Mouse (Mus musculus) ES-E14 (cell line): ENCODE measurements around the gene Fgd2. TPM values are rescaled to one million over a fixed set of nuclear protein-coding genes. Genes with fewer than 3 reads are reported as not detected.

ENCODE experiments used
- DNase-seq: peaks from one replicate; pipeline ENCODE4 v3.0.0-alpha.2; 2013; ENCODE audit warnings: low read depth, low spot score
- H3K27ac ChIP-seq: 2 replicates; pipeline ENCODE4 v1.5.1; 2012; ENCODE audit warnings: low read depth, mild to moderate bottlenecking, low read length, moderate library complexity, mixed read lengths; ENCODE audit not compliant: poor library complexity, insufficient read depth, severe bottlenecking
- H3K36me3 ChIP-seq: 2 replicates; pipeline ENCODE4 v1.6.1; 2012; ENCODE audit warnings: mild to moderate bottlenecking, low read length, moderate library complexity, mixed read lengths; ENCODE audit not compliant: control insufficient read depth, poor library complexity, insufficient read depth, severe bottlenecking
- H3K4me1 ChIP-seq, 2 experiments: fragments of 150-350 bp in 1 of 2; sonication (generic) in 1 of 2; 2 replicates each; pipeline ENCODE4 v1.6.1; 2012; ENCODE audit warnings: low read length in 2 of 2, mild to moderate bottlenecking in 1 of 2, mixed read lengths in 1 of 2; ENCODE audit not compliant: control insufficient read depth in 2 of 2, insufficient read depth in 2 of 2, poor library complexity in 1 of 2
- H3K4me3 ChIP-seq, 2 experiments: fragments of 150-350 bp in 1 of 2; sonication (generic) in 1 of 2; 2 replicates each; pipeline ENCODE4 v1.5.1; 2012; ENCODE audit warnings: low read length in 2 of 2, low read depth in 1 of 2, mild to moderate bottlenecking in 1 of 2, mixed read lengths in 1 of 2; ENCODE audit not compliant: insufficient read depth in 1 of 2, poor library complexity in 1 of 2, severe bottlenecking in 1 of 2
- H3K9ac ChIP-seq: 2 replicates; pipeline ENCODE4 v1.6.1; 2012; ENCODE audit warnings: low read depth, mild to moderate bottlenecking, low read length, mixed read lengths; ENCODE audit not compliant: poor library complexity, insufficient read depth, severe bottlenecking
- H3K9me3 ChIP-seq: fragments of 150-350 bp; sonication (generic); 2 replicates; pipeline ENCODE4 v1.6.1; 2012; ENCODE audit warnings: low read depth, mild to moderate bottlenecking, low read length; ENCODE audit not compliant: control insufficient read depth, insufficient read depth
- CHD2 ChIP-seq: IDR thresholded peaks from 2 replicates; pipeline ENCODE4 v1.6.1; 2014; ENCODE audit warnings: mild to moderate bottlenecking, low read depth, low read length, inconsistent platforms
- HCFC1 ChIP-seq: IDR thresholded peaks from 2 replicates; pipeline ENCODE4 v1.6.1; 2012; ENCODE audit warnings: low read length, inconsistent platforms, borderline replicate concordance; ENCODE audit not compliant: insufficient read depth
- MAFK ChIP-seq: IDR thresholded peaks from 2 replicates; pipeline ENCODE4 v1.6.1; 2014; ENCODE audit warnings: mild to moderate bottlenecking, low read depth, low read length, inconsistent platforms; ENCODE audit not compliant: insufficient read depth
- ZC3H11A ChIP-seq: IDR thresholded peaks from 2 replicates; pipeline ENCODE4 v1.6.1; 2012; ENCODE audit warnings: low read depth, mild to moderate bottlenecking, inconsistent platforms, low read length, borderline replicate concordance
- ZNF384 ChIP-seq: IDR thresholded peaks from 2 replicates; pipeline ENCODE4 v1.6.1; 2012; ENCODE audit warnings: low read depth, low read length, inconsistent platforms
- in situ Hi-C, 2 experiments: fragments of 600-800 bp; cut with MboI; formaldehyde crosslinking; loops; one replicate each; pipeline ENCODE4 v1.15.1; 2025; ENCODE audit warnings: low sequenced_read_pairs in 2 of 2, inconsistent platforms in 1 of 2; ENCODE audit not compliant: unreplicated experiment in 2 of 2
- total RNA-seq: library from RNA; depleted of rRNA; stranded (reverse); fragments of 300-350 nt; gene quantifications from 2 replicates; pipeline ENCODE4 v1.2.3, GENCODE M21; 2012

Gene Fgd2
- total RNA-seq, 1 experiment, result 1.9 TPM

DNA sequence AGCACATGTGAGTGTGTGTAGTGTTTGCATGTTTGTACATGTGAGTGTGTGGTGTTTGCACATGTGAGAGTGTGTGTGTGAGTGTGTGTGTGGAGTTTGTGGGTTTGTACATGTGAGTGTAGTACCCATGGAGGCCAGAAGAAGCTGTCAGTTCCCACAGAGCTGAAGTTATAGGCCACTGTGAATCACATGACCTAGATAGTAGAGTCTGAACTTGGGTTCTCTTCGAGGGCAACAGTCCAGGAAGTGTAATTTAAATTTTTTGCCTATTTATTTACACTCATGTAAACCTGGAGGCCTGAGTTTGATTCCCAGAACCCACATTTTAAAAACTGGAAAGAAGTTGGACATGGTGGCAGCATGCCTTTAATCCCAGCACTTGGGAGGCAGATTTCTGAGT is 42.5 kb downstream of the Fgd2 start:
- H3K36me3 ChIP-seq, result no peaks in the 10 kb centered on the region
- peaks cover 4 to 18% of the 10 kb centered on the region in 2 experiments; a peak in 3 of 4 replicates for H3K4me1 ChIP-seq
- TF ChIP-seq MAFK, result no peak
- H3K27ac ChIP-seq, result no peak overlapping the region
- no peak overlapping the region for H3K9ac ChIP-seq
- in situ Hi-C loops, result no loop called here
- no peaks in the 10 kb centered on the region for H3K9me3 ChIP-seq
- DNase-seq, result no peak
- no peak overlapping the region for H3K4me3 ChIP-seq

DNA sequence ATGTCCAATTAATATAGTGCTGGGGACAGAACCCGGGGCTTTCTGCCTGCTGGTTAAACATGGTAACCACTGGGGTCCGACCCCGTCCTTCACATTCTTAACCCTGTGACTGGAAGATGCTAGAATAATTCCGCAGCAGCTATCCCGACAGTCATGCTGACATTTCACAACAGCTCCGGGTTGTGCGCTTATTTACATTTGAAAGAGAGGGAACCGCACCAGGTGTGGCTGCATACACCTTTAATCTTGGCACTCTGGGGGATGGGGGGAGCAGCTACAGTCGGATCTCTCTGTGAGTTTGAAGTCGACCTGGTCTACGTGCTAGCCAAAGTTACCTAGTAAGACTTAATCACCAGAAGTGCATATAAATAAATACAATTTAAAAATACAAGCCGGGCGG is 44.8 kb downstream of the Fgd2 start:
- in situ Hi-C loops, result no loop called here
- H3K9ac ChIP-seq, result no peak overlapping the region
- TF ChIP-seq MAFK (peak; percentile 60; the same call in 1 of the 2 replicates), CHD2 (no peak)
- no peaks in the 10 kb centered on the region for H3K9me3 ChIP-seq
- H3K27ac ChIP-seq, result no peak overlapping the region
- DNase-seq, result no peak
- H3K4me1 ChIP-seq, result peaks cover 2 to 5% of the 10 kb centered on the region in 2 experiments; a peak in 2 of 4 replicates
- H3K4me3 ChIP-seq, result no peak overlapping the region
- H3K36me3 ChIP-seq, result no peaks in the 10 kb centered on the region

DNA sequence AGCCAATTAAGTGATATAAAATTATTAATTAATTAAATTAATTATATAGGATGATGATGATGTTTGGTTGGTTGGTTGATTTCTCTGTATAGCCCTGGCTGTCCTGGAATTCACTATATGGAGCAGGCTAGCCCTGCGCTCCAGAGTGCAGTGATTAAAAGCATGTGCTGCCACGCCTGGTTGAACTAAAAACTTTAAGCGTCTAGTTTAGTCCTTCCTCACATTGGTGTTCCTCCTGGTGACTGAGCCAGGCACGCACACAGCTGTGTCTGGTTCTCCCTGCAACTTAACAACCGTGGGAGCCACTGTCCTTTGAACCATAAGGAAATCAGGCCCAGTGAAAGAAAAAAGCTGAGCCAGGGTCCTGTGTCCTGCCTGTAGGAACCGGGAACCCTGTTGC is 45.4 kb downstream of the Fgd2 start:
- no peak overlapping the region for H3K4me3 ChIP-seq
- in situ Hi-C loops, result no loop called here
- no peaks in the 10 kb centered on the region for H3K9me3 ChIP-seq
- H3K4me1 ChIP-seq, result peaks cover 2 to 5% of the 10 kb centered on the region in 2 experiments; a peak in 2 of 4 replicates
- H3K36me3 ChIP-seq, result no peaks in the 10 kb centered on the region
- no peak for DNase-seq
- TF ChIP-seq CHD2, result no peak
- no peak for TF ChIP-seq HCFC1
- no peak for TF ChIP-seq ZNF384
- no peak for TF ChIP-seq MAFK
- no peak for TF ChIP-seq ZC3H11A
- H3K27ac ChIP-seq, result no peak overlapping the region
- no peak overlapping the region for H3K9ac ChIP-seq

DNA sequence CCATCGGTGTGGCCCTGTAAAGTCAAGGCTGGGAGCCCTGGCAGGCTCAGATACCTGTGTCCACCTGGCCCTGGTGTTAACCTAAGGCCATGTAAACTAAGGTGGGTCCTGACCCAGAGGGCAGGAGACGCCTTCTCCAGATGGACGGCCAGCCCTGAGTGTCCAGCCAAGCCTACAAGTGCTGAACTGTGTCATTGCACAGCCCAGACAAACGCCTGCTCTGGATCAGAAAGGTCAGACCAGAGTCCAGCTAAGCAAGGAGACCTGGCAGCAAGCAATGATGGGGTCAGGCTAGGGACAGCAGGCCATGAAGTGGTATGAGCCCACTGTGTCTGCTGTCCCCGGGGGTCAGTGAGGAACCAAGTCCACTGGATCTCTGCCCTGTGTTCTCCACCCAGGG is 46.7 kb downstream of the Fgd2 start:
- in situ Hi-C loops, result no loop called here
- TF ChIP-seq HCFC1 (no peak), ZNF384 (no peak), MAFK (no peak), ZC3H11A (no peak), CHD2 (no peak)
- H3K9me3 ChIP-seq, result no peaks in the 10 kb centered on the region
- no peaks in the 10 kb centered on the region for H3K36me3 ChIP-seq
- H3K4me3 ChIP-seq, result no peak overlapping the region
- H3K27ac ChIP-seq, result no peak overlapping the region
- DNase-seq, result no peak
- no peak overlapping the region for H3K9ac ChIP-seq
- peaks cover 2 to 9% of the 10 kb centered on the region in 2 experiments; a peak in 2 of 4 replicates for H3K4me1 ChIP-seq

DNA sequence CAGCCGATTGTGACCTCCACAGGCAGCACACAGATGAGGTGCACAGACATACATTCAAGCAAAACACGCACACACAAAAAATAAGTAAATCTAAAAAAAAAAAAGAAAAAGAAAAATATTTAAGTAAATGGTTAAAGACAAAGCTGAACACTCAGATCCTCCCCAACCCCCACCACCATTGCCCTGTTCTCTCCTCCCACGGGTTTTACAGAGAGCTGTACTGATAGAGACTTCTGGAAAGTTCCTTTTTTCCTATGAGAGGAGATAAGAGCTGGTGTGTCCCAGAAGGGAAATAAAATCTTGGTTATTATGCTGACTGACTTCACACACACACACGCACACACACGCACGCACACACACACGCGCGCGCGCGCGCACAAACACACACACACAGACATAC is 47.6 kb downstream of the Fgd2 start:
- Histone ChIP-seq H3K9me3 (no peaks in the 10 kb centered on the region), H3K27ac (no peak overlapping the region), H3K4me1 (peaks cover 2 to 9% of the 10 kb centered on the region in 2 experiments; a peak in 2 of 4 replicates), H3K9ac (no peak overlapping the region), H3K4me3 (no peak overlapping the region), H3K36me3 (no peaks in the 10 kb centered on the region)
- no peak for DNase-seq
- in situ Hi-C loops, result no loop called here
- TF ChIP-seq MAFK, result no peak
- TF ChIP-seq HCFC1, result no peak
- TF ChIP-seq CHD2, result no peak
- TF ChIP-seq ZNF384, result no peak
- TF ChIP-seq ZC3H11A, result no peak
